Mouse (Mus musculus): ENCODE data around the gene Rilpl1.
"Not testable (repeated sequence)": the region's sequence is repeated elsewhere in the genome, so short reads cannot be mapped to it uniquely, and the experiment has no call there.

Gene Rilpl1

DNA sequence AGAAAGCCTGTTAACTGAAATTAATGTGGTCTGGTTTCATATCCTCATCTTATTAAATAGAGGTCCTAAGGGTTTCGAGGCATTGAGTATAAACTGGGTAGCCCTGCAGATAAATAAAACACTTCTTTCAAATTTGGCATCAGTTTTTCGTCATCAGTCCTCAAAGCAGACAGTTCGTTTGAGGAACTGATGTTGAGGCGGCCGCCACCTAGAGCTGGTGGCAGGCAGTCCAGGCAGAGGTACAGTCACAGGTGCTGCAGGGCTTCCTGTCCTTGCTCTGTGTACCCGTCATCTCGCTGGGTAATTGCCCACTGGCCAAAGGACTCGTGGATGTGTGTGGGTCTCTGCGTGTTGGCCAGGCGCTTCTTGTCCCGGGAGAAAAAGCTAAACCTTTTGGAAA lies 37.7 kb downstream of the Rilpl1 start:
- no peak for DNase-seq (ENCODE audit: low read depth in 2 of 2, low spot score in 2 of 2)

- DNase-seq (ENCODE audit: low read depth in 2 of 2, low spot score in 2 of 2), result no peak
Observed at GRCm38 (mm10) chr5:124492618-124493017, 38.6 kb downstream of the Rilpl1 start.

DNA sequence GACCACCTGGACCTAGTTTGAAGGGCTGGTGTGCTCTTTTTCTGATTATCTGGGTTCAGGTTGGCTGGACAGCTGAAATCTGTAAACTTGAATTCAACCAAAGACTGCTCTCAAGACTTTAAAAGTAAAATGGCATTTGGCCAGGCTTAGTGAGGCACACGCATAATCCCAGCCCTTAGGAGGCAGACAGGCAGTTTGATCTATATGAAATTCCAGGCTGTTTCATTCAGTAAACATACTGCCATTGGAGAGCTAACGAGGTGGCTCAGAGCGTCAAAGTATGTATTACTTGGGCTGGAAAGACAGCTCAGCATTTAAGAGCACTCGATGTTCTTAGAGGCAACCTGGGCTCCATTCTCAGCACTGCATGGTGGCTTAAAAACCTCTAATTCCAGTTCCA lies 39.5 kb downstream of the Rilpl1 start:
- no peak for DNase-seq (ENCODE audit: low read depth in 2 of 2, low spot score in 2 of 2)

DNA sequence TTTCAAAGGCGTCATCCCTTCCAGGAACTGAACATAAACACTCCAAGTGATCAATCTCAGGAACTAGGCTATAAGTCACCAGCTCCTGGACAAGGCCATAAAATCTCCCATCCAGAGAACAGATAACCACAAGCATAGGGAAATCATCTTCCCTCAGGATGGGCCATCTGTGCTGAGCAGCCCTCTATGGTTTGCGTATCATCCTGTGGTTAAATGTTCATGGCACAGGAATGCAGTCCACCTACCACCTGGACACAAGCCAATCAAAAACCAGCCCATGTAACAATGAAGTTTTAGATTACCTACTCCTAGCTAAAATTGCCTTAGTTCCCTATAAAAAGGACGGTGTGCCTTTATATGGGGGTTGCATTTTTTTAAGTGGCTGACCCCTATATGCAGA lies 42.3 kb downstream of the Rilpl1 start:
- DNase-seq (ENCODE audit: low read depth in 2 of 2, low spot score in 2 of 2), result no peak

GRCm38 (mm10) chr5:124485654-124486053 lies 45.5 kb downstream of the Rilpl1 start:
- no peak for DNase-seq (ENCODE audit: low read depth in 2 of 2, low spot score in 2 of 2)

DNA sequence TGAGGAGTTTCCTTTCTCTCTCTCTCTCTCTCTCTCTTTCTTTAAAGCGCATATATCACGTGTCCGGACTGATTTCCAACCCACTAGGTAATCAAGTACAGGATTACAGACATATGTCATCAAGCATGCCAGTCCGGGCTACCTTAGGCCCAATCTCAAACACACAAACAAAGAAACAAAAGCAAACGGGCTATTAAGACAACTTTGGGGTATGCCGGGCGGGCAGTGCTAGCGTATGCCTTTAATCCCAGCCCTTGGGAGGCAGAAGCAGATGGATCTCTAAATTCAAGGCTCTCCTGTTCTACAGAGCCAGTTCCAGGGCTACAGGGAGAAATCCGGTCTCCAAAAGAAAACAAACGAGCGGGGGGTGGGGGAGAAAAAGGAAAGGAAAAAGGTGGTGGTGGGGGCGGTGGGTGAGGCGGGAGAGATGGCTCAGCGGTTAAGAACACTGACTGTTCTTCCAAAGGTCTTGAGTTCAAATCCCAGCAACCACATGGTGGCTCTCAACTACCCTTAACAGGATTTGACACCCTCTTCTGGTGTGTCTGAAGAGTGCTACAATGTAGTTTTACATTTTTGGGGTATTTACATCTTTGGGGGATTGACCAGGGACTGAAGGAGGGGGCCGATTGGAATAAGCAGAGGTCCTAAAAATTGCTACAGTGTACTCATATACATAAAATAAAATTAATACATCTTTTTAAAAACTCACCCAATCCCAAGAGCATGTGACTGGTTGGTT lies 47.4 kb downstream of the Rilpl1 start:
- no peak for DNase-seq (ENCODE audit: low read depth in 2 of 2, low spot score in 2 of 2)

DNA sequence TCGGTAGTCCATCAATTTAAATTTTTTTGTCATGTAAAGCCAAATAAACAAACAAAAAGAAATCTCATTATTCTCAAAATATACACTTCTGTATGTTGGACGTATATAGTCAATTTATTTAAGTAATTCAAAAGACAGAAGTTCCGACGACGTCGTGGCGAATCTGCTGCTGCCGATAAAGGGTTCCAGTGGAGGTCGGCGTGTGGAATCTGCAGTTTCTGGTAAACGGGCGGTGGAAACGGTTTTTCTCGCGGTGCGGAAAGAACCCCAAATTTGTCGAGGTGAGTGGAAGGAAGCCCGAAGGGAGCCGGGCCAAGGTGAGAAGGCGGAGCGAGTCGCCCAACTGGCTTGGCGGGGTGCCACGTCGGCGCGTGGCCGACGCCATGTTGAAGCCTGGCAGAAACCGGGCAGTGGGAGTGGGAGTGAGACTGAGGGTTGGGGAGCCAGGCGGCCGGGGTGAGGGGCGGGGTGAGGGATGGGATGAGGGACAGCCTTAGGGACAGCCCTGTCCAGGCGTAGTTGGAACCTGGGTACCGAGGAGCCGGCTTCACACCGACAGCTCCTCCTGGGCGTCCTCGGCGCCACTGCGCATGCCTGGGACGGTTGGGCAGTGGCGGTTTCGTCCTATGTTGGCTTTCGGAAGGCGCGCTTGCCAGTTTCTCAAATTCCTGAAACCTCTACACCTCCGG lies 48.1 kb downstream of the Rilpl1 start, which contains the start of gene Snrnp35:
TSS of gene Snrnp35 (plus strand) at position 169 of the 689 bp plus-strand sequence.
- DNase-seq (ENCODE audit: low read depth in 2 of 2, low spot score in 2 of 2), result peak; percentile 92 to 93

DNA sequence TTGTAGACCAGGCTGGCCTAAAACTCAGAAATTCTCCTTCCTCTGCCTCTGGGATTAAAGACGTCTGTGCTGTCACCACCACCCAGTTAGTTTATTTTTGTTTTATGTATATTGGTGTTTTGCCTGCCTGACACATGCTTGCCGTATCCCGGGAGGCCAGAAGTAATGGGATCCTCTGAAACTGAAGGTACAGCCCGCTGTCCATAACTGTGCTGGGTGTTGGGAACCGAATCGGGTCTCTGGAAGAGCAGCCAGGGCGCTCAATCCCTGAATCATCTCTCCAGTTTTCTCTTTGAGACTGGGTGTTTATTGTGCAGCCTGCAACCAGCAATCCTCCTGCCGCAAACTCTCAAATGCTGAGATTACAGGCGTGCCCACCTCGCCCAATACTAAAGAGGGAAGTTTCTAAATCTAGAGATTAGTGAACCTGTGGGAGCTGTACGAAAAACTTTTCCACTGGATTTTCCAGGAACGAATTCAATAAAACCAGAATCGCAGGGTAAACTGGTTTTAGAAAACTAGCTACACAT lies 48.7 kb downstream of the Rilpl1 start:
- peak in 1 of 2 experiments; percentile 27 for DNase-seq (ENCODE audit: low read depth in 2 of 2, low spot score in 2 of 2)

DNA sequence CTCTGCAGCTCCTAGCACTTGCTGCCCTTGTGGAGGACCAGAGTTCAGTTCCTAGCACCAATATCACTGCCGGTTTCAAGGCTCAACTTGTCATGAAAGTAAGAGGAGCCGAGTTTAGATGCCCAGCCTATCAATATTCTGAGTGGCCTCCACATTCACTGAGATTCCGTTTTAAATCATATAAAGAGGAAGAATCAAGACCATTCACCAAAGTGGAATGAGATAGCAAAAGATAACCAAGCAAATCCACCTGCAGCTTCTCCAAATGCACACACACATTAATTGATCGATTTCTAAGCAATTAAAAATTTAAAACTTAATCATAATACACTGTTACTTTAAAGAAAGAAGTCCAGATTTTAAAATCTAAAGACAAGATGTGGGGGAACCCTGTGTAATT lies 49.5 kb downstream of the Rilpl1 start:
- DNase-seq (ENCODE audit: low read depth in 2 of 2, low spot score in 2 of 2), result no peak

- no peak for DNase-seq (ENCODE audit: low read depth in 2 of 2, low spot score in 2 of 2)
Observed at GRCm38 (mm10) chr5:124480119-124480518, 51.1 kb downstream of the Rilpl1 start.

DNA sequence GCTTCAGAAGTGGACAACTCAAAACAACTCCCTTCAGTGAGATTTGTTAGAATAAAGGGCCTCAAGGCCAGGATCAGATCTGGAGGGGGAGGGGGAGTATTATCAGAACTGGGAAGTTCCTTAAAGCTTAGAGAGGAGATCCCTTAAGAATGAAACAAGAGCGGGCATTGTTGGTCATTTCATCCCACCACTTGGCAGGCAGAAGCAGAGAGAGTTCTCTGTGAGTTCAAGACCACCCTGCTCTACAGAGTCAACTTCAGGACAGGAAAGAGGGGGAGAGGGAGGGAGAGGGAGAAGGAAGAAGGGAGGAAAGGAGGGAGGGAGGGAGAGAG lies 52.4 kb downstream of the Rilpl1 start:
- no peak for DNase-seq (ENCODE audit: low read depth in 2 of 2, low spot score in 2 of 2)

GRCm38 (mm10) chr5:124470591-124471171 lies 60.5 kb downstream of the Rilpl1 start:
- DNase-seq (ENCODE audit: low read depth in 2 of 2, low spot score in 2 of 2), result no peak

DNA sequence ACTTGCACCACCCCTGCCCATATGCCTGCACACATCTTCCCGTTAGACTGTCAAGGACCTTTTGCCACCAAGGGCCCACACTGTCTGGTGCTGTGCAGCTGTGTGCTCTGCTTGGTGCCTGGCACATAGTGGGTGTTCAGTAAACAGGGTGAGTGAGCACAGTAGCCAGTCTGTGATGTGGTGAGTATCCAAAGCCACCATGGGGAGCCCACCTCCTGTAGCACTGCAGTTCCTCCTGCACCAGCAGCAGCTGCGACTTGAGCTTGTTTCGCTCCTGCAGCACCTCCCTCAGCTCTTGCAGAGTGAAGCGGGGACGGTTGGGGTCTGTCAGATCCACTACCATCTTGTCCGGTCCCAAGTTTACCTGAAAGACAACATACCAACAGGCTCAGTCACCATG lies 61.7 kb downstream of the Rilpl1 start:
- no peak for DNase-seq (ENCODE audit: low read depth in 2 of 2, low spot score in 2 of 2)

- no peak for DNase-seq (ENCODE audit: low read depth in 2 of 2, low spot score in 2 of 2)
Observed at GRCm38 (mm10) chr5:124468365-124468764, 62.8 kb downstream of the Rilpl1 start.

- no peak for DNase-seq (ENCODE audit: low read depth in 2 of 2, low spot score in 2 of 2)
Observed at GRCm38 (mm10) chr5:124467766-124468165, 63.4 kb downstream of the Rilpl1 start.

GRCm38 (mm10) chr5:124464905-124465304 lies 66.3 kb downstream of the Rilpl1 start:
- DNase-seq (ENCODE audit: low read depth in 2 of 2, low spot score in 2 of 2), result no peak

GRCm38 (mm10) chr5:124463462-124463861 lies 67.7 kb downstream of the Rilpl1 start:
- no peak for DNase-seq (ENCODE audit: low read depth in 2 of 2, low spot score in 2 of 2)

DNA sequence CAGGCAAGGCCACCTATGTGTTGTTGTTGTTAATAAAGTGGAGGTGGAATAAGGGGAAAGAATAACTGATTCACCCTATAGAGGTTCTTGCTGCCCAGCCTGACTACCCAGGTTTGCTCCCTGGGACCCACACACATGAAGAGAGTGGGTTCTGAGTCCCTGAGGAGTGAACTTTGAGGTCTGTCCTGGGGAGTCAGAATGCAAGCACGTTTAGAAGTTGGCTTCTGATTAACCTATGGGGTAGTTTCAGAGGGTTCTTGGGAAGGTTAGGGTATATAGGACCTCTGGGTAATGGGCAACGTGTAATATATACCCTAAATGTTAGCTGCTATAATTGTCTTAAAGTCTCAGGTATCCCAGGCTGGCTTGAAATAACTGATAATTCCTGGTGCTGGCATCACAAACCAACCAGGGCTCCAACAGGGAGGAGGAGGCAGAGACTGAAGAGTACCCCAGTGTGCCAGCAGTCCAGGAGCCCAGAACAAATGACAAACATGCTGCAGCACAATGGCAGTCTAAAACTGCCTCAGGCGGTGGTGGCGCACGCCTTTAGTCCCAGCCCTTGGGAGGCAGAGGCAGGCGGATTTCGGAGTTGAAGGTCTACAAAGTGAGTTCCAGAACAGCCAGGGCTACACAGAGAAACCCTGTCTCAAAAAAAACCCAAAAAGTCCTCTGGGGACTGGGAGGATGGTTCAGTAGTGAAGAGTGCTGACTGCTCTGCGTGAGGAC lies 68.7 kb downstream of the Rilpl1 start:
- DNase-seq (ENCODE audit: low read depth in 2 of 2, low spot score in 2 of 2), result no peak

GRCm38 (mm10) chr5:124460922-124461321 lies 70.3 kb downstream of the Rilpl1 start:
- DNase-seq (ENCODE audit: low read depth in 2 of 2, low spot score in 2 of 2), result not testable (repeated sequence)

DNA sequence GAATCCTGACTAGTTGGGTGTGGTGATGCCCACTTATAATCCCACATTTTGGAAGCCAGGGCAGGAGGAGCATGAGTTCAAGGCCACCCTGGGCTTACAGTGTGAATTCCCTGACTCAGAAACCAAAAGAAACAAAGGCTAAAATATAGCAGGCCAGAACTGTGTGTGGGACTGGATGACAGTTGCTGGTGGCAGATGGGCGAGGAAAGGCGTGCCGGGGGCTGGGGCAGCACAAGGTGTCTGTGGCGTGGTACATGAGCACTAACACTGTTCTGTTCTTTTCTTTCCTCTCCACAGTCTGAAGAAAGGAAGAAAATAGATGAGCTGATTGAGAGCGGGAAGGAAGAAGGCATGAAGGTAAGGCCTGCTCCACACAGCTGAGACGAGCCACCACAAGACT lies 74.4 kb downstream of the Rilpl1 start:
- DNase-seq (ENCODE audit: low read depth in 2 of 2, low spot score in 2 of 2), result no peak

GRCm38 (mm10) chr5:124454082-124454419 lies 77.1 kb downstream of the Rilpl1 start:
- no peak for DNase-seq (ENCODE audit: low read depth in 2 of 2, low spot score in 2 of 2)
